Comparison of ENCODE assay signal across 10 mouse cellular contexts in genomic region chrX:136639754-136640153, GRCm38 (mm10). TPM values are rescaled to one million over a fixed set of nuclear protein-coding genes. Genes with fewer than 3 reads are reported as not detected.
DNase-seq lines count a peak whose midpoint lies in the region; ATAC-seq lines count a peak whose summit lies in the region.
"Had no signal": no experiment of that assay in that cellular context is flagged by ENCODE, and none has a peak within 500 bp of the region (broad histone marks: within the 10 kb centered on the region; RNA-seq: fewer than 3 reads in every experiment).

No protein-coding gene starts in this region.

- H3K27me3 ChIP-seq in forebrain, embryonic 13.5 days: no peaks in the 10 kb centered on the region
- 0 out of 2 replicates have a peak, but pooled peaks cover 7% of the 10 kb centered on the region for H3K27me3 ChIP-seq in forebrain, embryonic 10.5 days (ENCODE audit: poor library complexity, severe bottlenecking)
- H3K27me3 ChIP-seq: embryonic facial prominence, embryonic 12.5 days had no signal

- no peak overlapping the region for H3K4me3 ChIP-seq in forebrain, embryonic 13.5 days
- no peak overlapping the region for H3K4me3 ChIP-seq in forebrain, embryonic 10.5 days
- H3K4me3 ChIP-seq: embryonic facial prominence, embryonic 12.5 days; limb, embryonic 12.5 days had no signal

- H3K9me3 ChIP-seq in forebrain, embryonic 13.5 days (replicated peaks): no peaks in the 10 kb centered on the region
- H3K9me3 ChIP-seq in forebrain, embryonic 10.5 days: no peaks in the 10 kb centered on the region
- H3K9me3 ChIP-seq: embryonic facial prominence, embryonic 12.5 days; limb, embryonic 12.5 days had no signal

- no peaks in the 10 kb centered on the region for H3K36me3 ChIP-seq in forebrain, embryonic 13.5 days (ENCODE audit: poor library complexity, severe bottlenecking)
- H3K36me3 ChIP-seq in forebrain, embryonic 10.5 days (replicated peaks): no peaks in the 10 kb centered on the region
- H3K36me3 ChIP-seq: embryonic facial prominence, embryonic 12.5 days; limb, embryonic 12.5 days had no signal

- H3K27ac ChIP-seq in forebrain, embryonic 13.5 days: no peak overlapping the region
- no peak overlapping the region for H3K27ac ChIP-seq in forebrain, embryonic 10.5 days
- H3K27ac ChIP-seq: embryonic facial prominence, embryonic 12.5 days; limb, embryonic 12.5 days had no signal

- no peaks in the 10 kb centered on the region for H3K4me1 ChIP-seq in forebrain, embryonic 13.5 days
- H3K4me1 ChIP-seq in forebrain, embryonic 10.5 days: no peaks in the 10 kb centered on the region
- H3K4me1 ChIP-seq: embryonic facial prominence, embryonic 12.5 days; limb, embryonic 12.5 days had no signal

- ATAC-seq in forebrain, embryonic 13.5 days: 0 out of 2 replicates have a peak, but pooled peaks have one; percentile 58

- no peak overlapping the region for H3K9ac ChIP-seq in forebrain, embryonic 13.5 days
- H3K9ac ChIP-seq: embryonic facial prominence, embryonic 12.5 days; limb, embryonic 12.5 days had no signal

- no peak overlapping the region for H3K4me2 ChIP-seq in forebrain, embryonic 13.5 days
- H3K4me2 ChIP-seq: embryonic facial prominence, embryonic 12.5 days; limb, embryonic 12.5 days had no signal

- WGBS in forebrain, embryonic 13.5 days: 35% methylated on average over 5 of the region's 6 CpGs
- 36% methylated on average over 5 of the region's 6 CpGs for WGBS in forebrain, embryonic 10.5 days

- no peak for DNase-seq in forebrain, embryonic 10.5 days (ENCODE audit: extremely low spot score, low spot score)
- peak; percentile 45 for DNase-seq in brain, embryonic 18.5 days (ENCODE audit: low read depth, low spot score)
- peak; percentile 15 for DNase-seq in layer of hippocampus, adult 9-11 months
- DNase-seq in retina, postnatal 1 day: peak; percentile 32
- no peak for DNase-seq in spleen, adult 18-20 months
- DNase-seq in thymus, postnatal 10 days (ENCODE audit: low spot score in 2 of 2): no peak
- no peak for DNase-seq in spleen, adult 12 weeks (ENCODE audit: low spot score)

RNA-seq across cellular contexts. Expression of gene Tceal3, which starts 49.1 kb away (rescaled TPM):
- polyA plus RNA-seq in forebrain, embryonic 13.5 days (2015; fragmentation: Nextera tagmentation; extraction: Ambion mirVana): 33.9 and 34.0 TPM in 2 replicates
- 8.0 and 10.3 TPM in 2 replicates for polyA plus RNA-seq in forebrain, embryonic 10.5 days (2016; fragmentation: Nextera tagmentation; extraction: Ambion mirVana)

Comparison
In these comparisons a context has a peak if more than half of its experiments do, and no peak if none do; other contexts are left out.
1. DNase-seq: peak in brain, embryonic 18.5 days (single experiment), layer of hippocampus, adult 9-11 months (single experiment) and retina, postnatal 1 day (single experiment); none in forebrain, embryonic 10.5 days (single experiment), spleen, adult 18-20 months (0 of 2), thymus, postnatal 10 days (0 of 2) and spleen, adult 12 weeks (single experiment).